Mouse (Mus musculus) embryonic facial prominence, embryonic 15.5 days (tissue): ENCODE data around the gene Pip5k1b. TPM values are rescaled to one million over a fixed set of nuclear protein-coding genes. Genes with fewer than 3 reads are reported as not detected.

Source experiments
- ATAC-seq: fragments of 200-750 bp; cut with Nextera tagmentation; 2 replicates; pipeline ENCODE4 v1.8.0; 2017; ENCODE audit warnings: low read depth, moderate TSS enrichment; ENCODE audit not compliant: insufficient number of reproducible peaks, low FRiP score, low TSS enrichment
- H3K27ac ChIP-seq: fragments of 300-500 bp; sonication (generic); replicated peaks from 2 replicates; pipeline ENCODE4 v1.5.1; 2015; ENCODE audit warnings: mild to moderate bottlenecking, inconsistent platforms
- H3K27me3 ChIP-seq: fragments of 300-500 bp; sonication (generic); 2 replicates; pipeline ENCODE4 v1.6.1; 2015; ENCODE audit warnings: inconsistent platforms
- H3K36me3 ChIP-seq: fragments of 300-500 bp; sonication (generic); 2 replicates; pipeline ENCODE4 v1.6.1; 2015; ENCODE audit warnings: mild to moderate bottlenecking, inconsistent platforms
- H3K4me1 ChIP-seq: fragments of 300-500 bp; sonication (generic); 2 replicates; pipeline ENCODE4 v1.6.1; 2015; ENCODE audit warnings: inconsistent platforms
- H3K4me2 ChIP-seq: fragments of 300-500 bp; sonication (generic); replicated peaks from 2 replicates; pipeline ENCODE4 v1.6.1; 2015; ENCODE audit warnings: mild to moderate bottlenecking, inconsistent platforms
- H3K4me3 ChIP-seq: fragments of 300-500 bp; sonication (generic); replicated peaks from 2 replicates; pipeline ENCODE4 v1.5.1; 2015; ENCODE audit warnings: mild to moderate bottlenecking, inconsistent platforms
- H3K9ac ChIP-seq: fragments of 300-500 bp; sonication (generic); 2 replicates; pipeline ENCODE4 v1.6.1; 2015; ENCODE audit warnings: inconsistent platforms
- H3K9me3 ChIP-seq: fragments of 300-500 bp; sonication (generic); replicated peaks from 2 replicates; pipeline ENCODE4 v1.6.1; 2016; ENCODE audit warnings: inconsistent platforms
- WGBS: fragments of 180-500 bp; shearing (Covaris S2); methylation state at CpG from one replicate; pipeline ENCODE4 v1.1.7; 2015; 5-methylcytosine and 5-hydroxymethylcytosine counted together
- polyA plus RNA-seq: library from polyadenylated mRNA; unstranded; fragments of >200 nt; fragmentation: Nextera tagmentation; extraction: Ambion mirVana; gene quantifications from 2 replicates; pipeline ENCODE4 v1.2.1, GENCODE M21; 2015

Gene Pip5k1b
- polyA plus RNA-seq = 0.84 and 1.1 TPM in 2 replicates

GRCm38 (mm10) chr19:24555466-24555903, at the start of gene Pip5k1b:
Gene Pip5k1b (minus strand): TSS chr19:24555872.
- peak within 1 kb of the TSS; percentile 45 for H3K9ac ChIP-seq
- WGBS = 1% methylated on average over 19 of the region's 39 CpGs
- peak within 1 kb of the TSS; percentile 82 for H3K4me3 ChIP-seq
- H3K9me3 ChIP-seq = no peaks in the 10 kb centered on the region
- no peaks in the 10 kb centered on the region for H3K36me3 ChIP-seq
- H3K4me1 ChIP-seq = peaks cover 21% of the 10 kb centered on the region
- ATAC-seq = peak; percentile 56; the same call in 1 of the 2 replicates
- H3K4me2 ChIP-seq = peak within 1 kb of the TSS; percentile 96
- H3K27me3 ChIP-seq = peaks cover 45% of the 10 kb centered on the region
- no peak within 1 kb of the TSS for H3K27ac ChIP-seq

GRCm38 (mm10) chr19:24604105-24604504, 48.4 kb upstream of the Pip5k1b start:
- Histone ChIP-seq H3K27ac (no peak overlapping the region), H3K4me3 (no peak overlapping the region), H3K36me3 (no peaks in the 10 kb centered on the region), H3K4me2 (no peak overlapping the region), H3K27me3 (no peaks in the 10 kb centered on the region), H3K4me1 (no peaks in the 10 kb centered on the region), H3K9ac (no peak overlapping the region), H3K9me3 (no peaks in the 10 kb centered on the region)
- WGBS = 79% methylated on average over 4 of the region's 4 CpGs
- no peak for ATAC-seq

GRCm38 (mm10) chr19:24603431-24603830, 47.8 kb upstream of the Pip5k1b start:
- WGBS = 92% methylated on average over 4 of the region's 4 CpGs
- no peak overlapping the region for H3K9ac ChIP-seq
- H3K4me1 ChIP-seq = no peaks in the 10 kb centered on the region
- no peak overlapping the region for H3K4me3 ChIP-seq
- no peaks in the 10 kb centered on the region for H3K36me3 ChIP-seq
- ATAC-seq = no peak
- no peak overlapping the region for H3K27ac ChIP-seq
- H3K27me3 ChIP-seq = no peaks in the 10 kb centered on the region
- H3K9me3 ChIP-seq = no peaks in the 10 kb centered on the region
- no peak overlapping the region for H3K4me2 ChIP-seq

- H3K36me3 ChIP-seq = no peaks in the 10 kb centered on the region
- H3K4me3 ChIP-seq = no peak overlapping the region
- no peaks in the 10 kb centered on the region for H3K4me1 ChIP-seq
- no peak overlapping the region for H3K4me2 ChIP-seq
- no peak overlapping the region for H3K27ac ChIP-seq
- H3K27me3 ChIP-seq = no peaks in the 10 kb centered on the region
- 32% methylated on average over 2 of the region's 2 CpGs for whole genome bisulfite sequencing
- ATAC-seq = no peak
- H3K9me3 ChIP-seq = no peaks in the 10 kb centered on the region
- H3K9ac ChIP-seq = no peak overlapping the region
Measured at GRCm38 (mm10) chr19:24586726-24587125, 31.1 kb upstream of the Pip5k1b start.

GRCm38 (mm10) chr19:24585171-24585570, 29.5 kb upstream of the Pip5k1b start:
- no peak for ATAC-seq

GRCm38 (mm10) chr19:24583956-24584355, 28.3 kb upstream of the Pip5k1b start:
- no peaks in the 10 kb centered on the region for H3K36me3 ChIP-seq
- H3K27ac ChIP-seq = no peak overlapping the region
- H3K9ac ChIP-seq = no peak overlapping the region
- no peak overlapping the region for H3K4me3 ChIP-seq
- no peak overlapping the region for H3K4me2 ChIP-seq
- no peaks in the 10 kb centered on the region for H3K4me1 ChIP-seq
- ATAC-seq = no peak
- WGBS = 78% methylated on average over 8 of the region's 8 CpGs
- H3K27me3 ChIP-seq = no peaks in the 10 kb centered on the region
- H3K9me3 ChIP-seq = no peaks in the 10 kb centered on the region

More at GRCm38 (mm10) chr19:24585171-24585570, 29.5 kb upstream of the Pip5k1b start:
- no peak overlapping the region for H3K9ac ChIP-seq
- no peaks in the 10 kb centered on the region for H3K4me1 ChIP-seq
- no peaks in the 10 kb centered on the region for H3K27me3 ChIP-seq
- no peaks in the 10 kb centered on the region for H3K9me3 ChIP-seq
- no peak overlapping the region for H3K4me2 ChIP-seq
- H3K4me3 ChIP-seq = no peak overlapping the region
- no peak overlapping the region for H3K27ac ChIP-seq
- H3K36me3 ChIP-seq = no peaks in the 10 kb centered on the region
- WGBS = 89% methylated on average over 5 of the region's 5 CpGs

GRCm38 (mm10) chr19:24576125-24576524, 20.5 kb upstream of the Pip5k1b start:
- no peak for ATAC-seq
- WGBS = 89% methylated on average over 13 of the region's 13 CpGs
- no peaks in the 10 kb centered on the region for H3K9me3 ChIP-seq
- H3K4me3 ChIP-seq = no peak overlapping the region
- H3K9ac ChIP-seq = no peak overlapping the region
- H3K36me3 ChIP-seq = no peaks in the 10 kb centered on the region
- H3K27ac ChIP-seq = no peak overlapping the region
- no peak overlapping the region for H3K4me2 ChIP-seq
- no peaks in the 10 kb centered on the region for H3K4me1 ChIP-seq
- no peaks in the 10 kb centered on the region for H3K27me3 ChIP-seq

- H3K27ac ChIP-seq = no peak overlapping the region
- no peak overlapping the region for H3K9ac ChIP-seq
- no peaks in the 10 kb centered on the region for H3K4me1 ChIP-seq
- ATAC-seq = no peak
- H3K27me3 ChIP-seq = no peaks in the 10 kb centered on the region
- H3K4me2 ChIP-seq = no peak overlapping the region
- H3K36me3 ChIP-seq = no peaks in the 10 kb centered on the region
- H3K9me3 ChIP-seq = no peaks in the 10 kb centered on the region
- no peak overlapping the region for H3K4me3 ChIP-seq
- WGBS = 29% methylated on average over 7 of the region's 7 CpGs
Measured at GRCm38 (mm10) chr19:24571756-24572181, 16.1 kb upstream of the Pip5k1b start.

- Histone ChIP-seq H3K9ac (no peak overlapping the region), H3K9me3 (no peaks in the 10 kb centered on the region), H3K4me3 (no peak overlapping the region), H3K36me3 (no peaks in the 10 kb centered on the region), H3K4me1 (no peaks in the 10 kb centered on the region), H3K27me3 (no peaks in the 10 kb centered on the region), H3K4me2 (no peak overlapping the region), H3K27ac (no peak overlapping the region)
- WGBS = 73% methylated on average over 8 of the region's 8 CpGs
- ATAC-seq = no peak
Measured at GRCm38 (mm10) chr19:24570969-24571368, 15.3 kb upstream of the Pip5k1b start.

GRCm38 (mm10) chr19:24557456-24557855, 1.8 kb upstream of the Pip5k1b start:
- peak overlapping the region; percentile 7; the same call in 1 of the 2 replicates for H3K4me3 ChIP-seq
- peak overlapping the region; percentile 96 for H3K4me2 ChIP-seq
- 2% methylated on average over 11 of the region's 11 CpGs for WGBS
- no peak overlapping the region for H3K27ac ChIP-seq
- peaks cover 45% of the 10 kb centered on the region for H3K27me3 ChIP-seq
- H3K9ac ChIP-seq = no peak overlapping the region
- no peak for ATAC-seq
- H3K4me1 ChIP-seq = peaks cover 21% of the 10 kb centered on the region
- H3K9me3 ChIP-seq = no peaks in the 10 kb centered on the region
- H3K36me3 ChIP-seq = no peaks in the 10 kb centered on the region

GRCm38 (mm10) chr19:24556585-24556966, 904 bp upstream of the Pip5k1b start:
- no peaks in the 10 kb centered on the region for H3K36me3 ChIP-seq
- peaks cover 45% of the 10 kb centered on the region for H3K27me3 ChIP-seq
- no peaks in the 10 kb centered on the region for H3K9me3 ChIP-seq
- H3K9ac ChIP-seq = peak overlapping the region; percentile 45; the same call in 1 of the 2 replicates
- peak overlapping the region; percentile 82 for H3K4me3 ChIP-seq
- no peak overlapping the region for H3K27ac ChIP-seq
- peaks cover 21% of the 10 kb centered on the region for H3K4me1 ChIP-seq
- peak overlapping the region; percentile 96 for H3K4me2 ChIP-seq
- no peak; the same call in 1 of the 2 replicates for ATAC-seq
- WGBS = 2% methylated on average over 12 of the region's 12 CpGs

GRCm38 (mm10) chr19:24555904-24556584, 372 bp upstream of the Pip5k1b start:
- peak; percentile 85 for ATAC-seq
- H3K9me3 ChIP-seq = no peaks in the 10 kb centered on the region
- H3K4me1 ChIP-seq = peaks cover 21% of the 10 kb centered on the region
- H3K4me2 ChIP-seq = peak overlapping the region; percentile 96
- no peak overlapping the region for H3K27ac ChIP-seq
- peaks cover 45% of the 10 kb centered on the region for H3K27me3 ChIP-seq
- under 1% methylated on average over 52 of the region's 74 CpGs for WGBS
- peak overlapping the region; percentile 82 for H3K4me3 ChIP-seq
- no peaks in the 10 kb centered on the region for H3K36me3 ChIP-seq
- H3K9ac ChIP-seq = peak overlapping the region; percentile 45
